Mouse (Mus musculus): ENCODE data around the gene Nol7.

DNA sequence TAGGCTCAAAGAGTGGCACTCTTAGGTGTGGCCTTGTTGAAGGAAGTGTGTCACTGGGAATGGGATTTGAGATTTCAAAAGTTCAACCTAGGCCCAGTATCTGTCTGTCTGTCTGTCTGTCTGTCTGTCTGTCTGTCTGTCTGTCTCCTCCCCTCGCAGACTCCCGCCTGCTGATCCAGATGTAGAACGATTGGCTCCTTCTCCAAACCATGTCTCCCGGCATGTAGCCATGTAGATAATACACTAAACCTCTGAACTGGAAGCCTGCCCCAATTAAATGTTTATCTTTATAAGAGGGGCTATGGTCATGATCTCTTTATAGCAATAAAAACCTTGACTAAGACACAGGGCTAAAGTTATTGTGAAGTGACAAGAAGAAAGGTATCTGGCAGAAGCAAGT, 47.6 kb downstream of the Nol7 start:
- TF ChIP-seq CTCF (IDR thresholded peaks at IDR 0.05; ENCODE audit: extremely low read depth, insufficient read depth, low read length) (no peak), POLR2A (IDR thresholded peaks at IDR 0.05; ENCODE audit: extremely low read depth, insufficient read depth, low read length) (no peak)
